Mouse (Mus musculus): ENCODE measurements at regions not wholly inside any gene's neighbourhood (a gene's known extent, or its start where the extent isn't known, plus 50 kb on each side); places are given as distances from the start of the nearest gene placed in this dataset.

- DNase-seq (ENCODE audit: low spot score in 2 of 2) = no peak
Observed at GRCm38 (mm10) chr16:24151831-24152247, 163.2 kb upstream of the Bcl6 start.

- no peak for DNase-seq (ENCODE audit: low spot score in 2 of 2)
Observed at GRCm38 (mm10) chr16:24151178-24151725, 162.6 kb upstream of the Bcl6 start.

GRCm38 (mm10) chr16:24150512-24150911 lies 161.9 kb upstream of the Bcl6 start:
- DNase-seq (ENCODE audit: low spot score in 2 of 2) = no peak

- no peak for DNase-seq (ENCODE audit: low spot score in 2 of 2)
Observed at GRCm38 (mm10) chr16:24149441-24149840, 160.8 kb upstream of the Bcl6 start.

- no peak for DNase-seq (ENCODE audit: low spot score in 2 of 2)
Observed at GRCm38 (mm10) chr16:24143894-24144293, 155.2 kb upstream of the Bcl6 start.

- DNase-seq (ENCODE audit: low spot score in 2 of 2) = no peak
Observed at GRCm38 (mm10) chr16:24142915-24143541, 154.4 kb upstream of the Bcl6 start.

- DNase-seq (ENCODE audit: low spot score in 2 of 2) = no peak
Observed at GRCm38 (mm10) chr16:24139109-24139508, 150.5 kb upstream of the Bcl6 start.

- no peak for DNase-seq (ENCODE audit: low spot score in 2 of 2)
Observed at GRCm38 (mm10) chr16:24137266-24138033, 148.8 kb upstream of the Bcl6 start.

GRCm38 (mm10) chr16:24136483-24137148 lies 148.0 kb upstream of the Bcl6 start:
- no peak for DNase-seq (ENCODE audit: low spot score in 2 of 2)

- DNase-seq (ENCODE audit: low spot score in 2 of 2) = no peak
Observed at GRCm38 (mm10) chr16:24135841-24136240, 147.2 kb upstream of the Bcl6 start.

- no peak for DNase-seq (ENCODE audit: low spot score in 2 of 2)
Observed at GRCm38 (mm10) chr16:24135351-24135750, 146.7 kb upstream of the Bcl6 start.

- no peak for DNase-seq (ENCODE audit: low spot score in 2 of 2)
Observed at GRCm38 (mm10) chr16:24134486-24135050, 145.9 kb upstream of the Bcl6 start.

GRCm38 (mm10) chr16:24130646-24131045 lies 142.0 kb upstream of the Bcl6 start:
- DNase-seq (ENCODE audit: low spot score in 2 of 2) = no peak

GRCm38 (mm10) chr16:24129701-24130100 lies 141.0 kb upstream of the Bcl6 start:
- no peak for DNase-seq (ENCODE audit: low spot score in 2 of 2)

- DNase-seq (ENCODE audit: low spot score in 2 of 2) = no peak
Observed at GRCm38 (mm10) chr16:24128566-24128965, 139.9 kb upstream of the Bcl6 start.

GRCm38 (mm10) chr16:24124766-24125165 lies 136.1 kb upstream of the Bcl6 start:
- no peak for DNase-seq (ENCODE audit: low spot score in 2 of 2)

GRCm38 (mm10) chr16:24124083-24124482 lies 135.4 kb upstream of the Bcl6 start:
- DNase-seq (ENCODE audit: low spot score in 2 of 2) = no peak

- no peak for DNase-seq (ENCODE audit: low spot score in 2 of 2)
Observed at GRCm38 (mm10) chr16:24121633-24122032, 133.0 kb upstream of the Bcl6 start.

- no peak for DNase-seq (ENCODE audit: low spot score in 2 of 2)
Observed at GRCm38 (mm10) chr16:24120836-24121235, 132.2 kb upstream of the Bcl6 start.

- DNase-seq (ENCODE audit: low spot score in 2 of 2) = no peak
Observed at GRCm38 (mm10) chr16:24118487-24118886, 129.8 kb upstream of the Bcl6 start.

GRCm38 (mm10) chr16:24102854-24103690 lies 114.4 kb upstream of the Bcl6 start:
- DNase-seq (ENCODE audit: low spot score in 2 of 2) = no peak
